In genomic region chr8:39923741-39924140, GRCm38 (mm10) we compare ENCODE assay signal across 25 mouse cellular contexts.
"Had no signal": no experiment of that assay in that cellular context is flagged by ENCODE, and none has a peak within 500 bp of the region (broad histone marks: within the 10 kb centered on the region; RNA-seq: fewer than 3 reads in every experiment).

No protein-coding gene starts in this region.

- H3K4me1 ChIP-seq: heart, embryonic 12.5 days; hindbrain, embryonic 10.5 days; hindbrain, embryonic 12.5 days; limb, embryonic 10.5 days; limb, embryonic 12.5 days; liver, embryonic 13.5 days; liver, embryonic 15.5 days had no signal

- H3K36me3 ChIP-seq: heart, embryonic 12.5 days; hindbrain, embryonic 10.5 days; hindbrain, embryonic 12.5 days; limb, embryonic 10.5 days; limb, embryonic 12.5 days; liver, embryonic 13.5 days; liver, embryonic 15.5 days had no signal

- ATAC-seq: hindbrain, postnatal 0 days; intestine, embryonic 16.5 days; liver, postnatal 0 days had no signal

- H3K9me3 ChIP-seq: heart, embryonic 12.5 days; hindbrain, embryonic 10.5 days; hindbrain, embryonic 12.5 days; limb, embryonic 10.5 days; limb, embryonic 12.5 days; liver, embryonic 13.5 days; liver, embryonic 15.5 days had no signal

- H3K4me3 ChIP-seq: heart, adult 2 months; heart, embryonic 12.5 days; hindbrain, embryonic 10.5 days; hindbrain, embryonic 12.5 days; limb, embryonic 10.5 days; limb, embryonic 12.5 days; liver, embryonic 13.5 days; liver, embryonic 15.5 days had no signal

- H3K9ac ChIP-seq: heart, embryonic 12.5 days; hindbrain, embryonic 12.5 days; hindbrain, embryonic 14.5 days; limb, embryonic 12.5 days; liver, embryonic 13.5 days; liver, embryonic 15.5 days; liver, postnatal 0 days had no signal

- H3K27me3 ChIP-seq: heart, embryonic 12.5 days; hindbrain, embryonic 12.5 days; limb, embryonic 12.5 days; liver, embryonic 13.5 days; liver, embryonic 15.5 days had no signal

- H3K4me2 ChIP-seq: heart, embryonic 12.5 days; hindbrain, embryonic 12.5 days; hindbrain, embryonic 14.5 days; limb, embryonic 12.5 days; liver, embryonic 11.5 days; liver, embryonic 13.5 days; liver, embryonic 15.5 days had no signal

- H3K27ac ChIP-seq: heart, adult 2 months; hindbrain, embryonic 10.5 days; hindbrain, embryonic 12.5 days; hindbrain, embryonic 14.5 days; hindbrain, postnatal 0 days; limb, embryonic 10.5 days; limb, embryonic 12.5 days; liver, embryonic 13.5 days; liver, embryonic 15.5 days had no signal

- DNase-seq: gastrocnemius, postnatal 14 days; gastrocnemius, postnatal 36 days; heart, adult 11 months; heart, adult 2 months; heart, postnatal 10 days; heart, postnatal 4 days; kidney, adult 11 months; kidney, adult 8-10 months; kidney, postnatal 14 days; kidney, postnatal 36 days; layer of hippocampus, adult 9-11 months; layer of hippocampus, postnatal 36 days; liver; liver, embryonic 13.5 days; liver, postnatal 0 days had no signal
